Mouse (Mus musculus): ENCODE measurements around the gene Fads1.

DNA sequence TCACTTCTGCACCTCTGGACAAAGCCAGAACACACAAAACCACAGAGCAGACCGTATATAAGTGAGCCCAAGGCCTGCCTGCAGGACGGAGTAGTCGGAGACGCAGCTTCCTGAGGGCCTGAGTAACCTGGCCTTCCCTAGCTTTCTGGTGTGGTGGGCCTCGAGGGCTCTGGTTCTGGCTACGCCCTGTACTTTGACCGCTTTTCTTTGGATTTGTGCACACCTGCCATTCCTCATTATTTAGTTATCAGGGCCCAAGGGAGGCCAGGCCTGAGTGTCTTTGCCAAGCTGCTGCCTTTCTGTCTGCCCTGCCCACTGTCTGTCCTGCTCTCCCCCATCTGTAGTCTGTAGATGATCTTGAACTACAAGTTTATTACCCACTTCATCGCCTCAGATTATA is 7.3 kb downstream of the Fads1 start:
- no peak for TF ChIP-seq CTCF (IDR thresholded peaks at IDR 0.05; ENCODE audit: extremely low read depth, insufficient read depth, low read length)
- TF ChIP-seq POLR2A (IDR thresholded peaks at IDR 0.05; ENCODE audit: extremely low read depth, insufficient read depth, low read length): no peak
